Mouse (Mus musculus) adipocyte (in vitro differentiated cells): ENCODE results near the gene Padi4.

Source experiments
- DNase-seq: peaks from one replicate; pipeline ENCODE4 v3.0.0-alpha.2; 2016; ENCODE audit warnings: low spot score

Gene Padi4

GRCm38 (mm10) chr4:140788264-140788663, 14.2 kb upstream of the Padi4 start:
- DNase-seq, result no peak

GRCm38 (mm10) chr4:140787414-140787813, 13.4 kb upstream of the Padi4 start:
- no peak for DNase-seq

GRCm38 (mm10) chr4:140785217-140785616, 11.2 kb upstream of the Padi4 start:
- no peak for DNase-seq

DNA sequence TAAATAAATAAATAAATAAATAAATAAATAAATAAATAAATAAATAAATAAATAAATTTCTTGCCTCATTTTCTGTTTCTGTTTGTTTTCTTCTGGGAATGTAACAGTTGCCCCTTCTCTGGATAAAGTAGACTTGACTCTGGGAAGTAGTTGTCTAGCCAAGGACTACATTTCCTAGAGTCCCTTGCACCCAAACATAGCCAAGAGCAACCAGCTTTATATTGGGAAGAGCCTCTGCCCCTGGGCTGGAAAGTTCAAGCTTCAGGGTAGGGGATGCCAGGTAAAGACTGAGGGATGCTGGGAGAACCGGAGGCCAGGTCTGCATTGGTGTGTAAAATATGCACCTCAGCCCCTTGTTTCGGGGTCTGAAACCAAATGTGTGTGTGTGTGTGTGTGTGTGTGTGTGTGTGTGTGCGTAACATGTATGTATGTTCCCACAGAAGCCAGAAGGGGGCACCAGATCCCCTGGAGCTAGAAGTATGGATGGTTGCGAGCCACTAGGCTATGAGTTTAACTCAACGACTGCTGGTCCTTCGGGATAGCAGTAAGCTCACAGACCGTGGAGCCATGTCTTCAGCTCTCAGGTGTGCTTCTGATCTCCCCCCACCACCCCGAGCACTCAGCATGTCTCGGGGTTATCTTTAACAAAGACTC, 10.4 kb upstream of the Padi4 start:
- no peak for DNase-seq

DNA sequence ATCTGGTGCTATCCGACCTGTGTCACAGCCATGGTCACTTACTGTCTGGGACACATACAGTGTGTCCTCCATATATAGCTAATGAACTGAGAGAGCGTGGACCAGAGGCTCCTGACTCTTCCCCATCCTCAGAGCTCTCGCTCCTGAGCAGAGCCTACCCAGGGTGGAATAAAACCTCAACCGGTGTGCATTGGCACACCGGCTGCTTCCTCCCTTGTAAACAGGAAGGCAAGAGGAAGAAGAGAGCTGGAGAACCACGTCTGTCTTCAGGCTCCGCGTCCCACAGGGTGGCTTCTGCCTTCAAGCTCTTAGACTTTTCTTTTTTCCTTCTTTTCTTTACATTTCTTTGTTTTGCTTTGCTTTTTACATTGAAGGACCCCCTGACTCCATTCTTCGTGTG, 8.8 kb upstream of the Padi4 start:
- no peak for DNase-seq

- DNase-seq, result no peak
Observed at GRCm38 (mm10) chr4:140780507-140780906, 6.5 kb upstream of the Padi4 start.

GRCm38 (mm10) chr4:140779803-140780397, 5.9 kb upstream of the Padi4 start:
- no peak for DNase-seq

GRCm38 (mm10) chr4:140776623-140777022, 2.6 kb upstream of the Padi4 start:
- DNase-seq, result no peak

GRCm38 (mm10) chr4:140775876-140776275, 1.8 kb upstream of the Padi4 start:
- DNase-seq, result no peak

GRCm38 (mm10) chr4:140774893-140775292, 857 bp upstream of the Padi4 start:
- no peak for DNase-seq

- no peak for DNase-seq
Observed at GRCm38 (mm10) chr4:140771091-140771490, 2.9 kb downstream of the Padi4 start.

DNA sequence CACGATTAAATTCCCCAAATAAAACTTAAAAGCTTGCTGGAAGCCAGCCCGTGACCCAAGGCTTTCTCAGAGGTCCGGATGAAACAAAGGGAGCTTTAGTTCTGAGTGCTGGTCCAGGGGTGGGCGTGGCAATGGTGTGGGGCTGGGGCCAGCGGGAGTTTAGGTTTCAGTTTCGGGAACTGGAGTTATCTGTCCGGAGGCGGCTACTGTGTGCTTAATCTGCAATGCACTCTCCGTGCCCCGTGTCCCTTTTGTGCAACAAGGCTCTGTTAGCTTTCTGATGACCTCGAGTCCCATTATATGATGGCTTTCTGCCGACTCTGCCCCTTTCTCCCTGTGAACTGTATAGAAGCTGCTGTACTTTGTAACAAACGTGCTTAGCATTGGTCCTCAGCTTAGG, 3.6 kb downstream of the Padi4 start:
- peak; percentile 5 for DNase-seq

GRCm38 (mm10) chr4:140768973-140769372, 5.1 kb downstream of the Padi4 start:
- no peak for DNase-seq

GRCm38 (mm10) chr4:140765936-140766335, 8.1 kb downstream of the Padi4 start:
- no peak for DNase-seq

GRCm38 (mm10) chr4:140763158-140763557, 10.9 kb downstream of the Padi4 start:
- DNase-seq, result peak; percentile 20

- no peak for DNase-seq
Observed at GRCm38 (mm10) chr4:140761601-140762000, 12.4 kb downstream of the Padi4 start.

- no peak for DNase-seq
Observed at GRCm38 (mm10) chr4:140755811-140756210, 18.2 kb downstream of the Padi4 start.

DNA sequence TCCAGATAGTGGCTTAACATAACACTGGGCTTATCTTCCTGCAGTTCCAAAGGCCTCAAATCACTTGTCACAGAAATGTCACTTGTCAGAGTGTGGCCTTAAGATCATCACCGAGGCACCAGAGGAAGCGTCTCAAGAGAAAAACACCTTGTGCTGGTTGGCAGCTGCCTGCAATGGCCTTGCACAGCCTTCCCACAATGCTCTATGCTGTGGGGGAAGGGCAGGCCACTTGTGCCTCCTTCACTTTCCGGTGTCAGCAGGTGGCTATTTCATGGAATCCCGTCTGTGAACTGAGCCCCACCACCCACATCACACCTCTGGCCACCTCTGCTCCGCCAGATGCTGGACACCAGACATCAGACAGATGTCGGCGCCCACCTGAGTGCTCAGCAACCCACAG, 20.7 kb downstream of the Padi4 start:
- no peak for DNase-seq

GRCm38 (mm10) chr4:140750328-140750727, 23.7 kb downstream of the Padi4 start:
- DNase-seq, result no peak

GRCm38 (mm10) chr4:140747978-140748377, 26.1 kb downstream of the Padi4 start:
- no peak for DNase-seq

GRCm38 (mm10) chr4:140744654-140745053, 29.4 kb downstream of the Padi4 start:
- DNase-seq, result peak; percentile 18

DNA sequence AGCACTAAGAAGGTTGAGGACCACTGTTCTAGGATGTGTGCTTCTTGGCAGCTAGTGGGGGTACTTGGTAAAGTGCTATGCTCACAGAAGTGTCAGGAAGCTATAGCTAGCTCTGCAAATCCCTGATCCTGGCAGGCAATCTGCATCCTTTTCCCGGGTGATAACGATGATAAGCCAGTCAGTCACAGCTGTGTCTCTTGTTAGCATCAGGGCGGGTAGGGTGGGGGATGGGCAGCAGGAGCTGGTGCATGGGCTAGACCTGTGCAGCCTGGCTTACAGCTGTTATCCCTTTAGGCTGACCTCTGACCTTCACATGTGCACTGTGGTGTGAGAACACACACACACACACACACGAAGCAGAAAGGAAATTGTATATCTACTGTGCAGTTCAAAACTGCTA, 30.9 kb downstream of the Padi4 start:
- DNase-seq, result no peak

DNA sequence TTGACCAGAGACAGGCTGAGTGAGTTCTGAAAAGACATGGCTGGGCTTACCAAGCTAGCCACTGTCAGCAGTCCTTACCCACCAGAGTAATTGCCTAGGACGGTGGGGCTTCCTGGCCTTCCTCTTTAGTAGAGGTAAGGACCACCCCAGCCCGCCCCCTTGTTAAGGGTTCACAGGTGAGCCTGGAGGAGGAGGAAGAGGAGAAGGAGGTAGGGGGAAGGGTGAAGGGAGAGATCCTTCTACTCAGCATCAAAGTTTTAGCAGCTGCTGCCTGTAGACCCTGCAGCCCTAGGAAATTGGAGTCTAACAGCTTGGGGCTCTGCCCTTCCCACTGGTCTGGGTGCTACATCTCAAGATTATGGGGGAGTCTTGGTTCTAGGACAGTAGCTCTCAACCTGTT, 31.5 kb downstream of the Padi4 start, which contains the start of gene Padi6:
TSS of gene Padi6 (minus strand) at position 101 of the 400 bp plus-strand sequence.
- DNase-seq, result no peak

GRCm38 (mm10) chr4:140741401-140741800, 32.6 kb downstream of the Padi4 start:
- no peak for DNase-seq
